Mouse (Mus musculus): Measurements from ENCODE around the gene Hoxb6.

- TF ChIP-seq HCFC1 (IDR thresholded peaks at IDR 0.05; ENCODE audit: borderline replicate concordance, insufficient read depth, low read length) = no peak
- TF ChIP-seq MAFK (IDR thresholded peaks at IDR 0.05; ENCODE audit: insufficient read depth, low read depth, low read length) = no peak
Measured at GRCm38 (mm10) chr11:96279421-96280233, 12.6 kb upstream of the Hoxb6 start.
